Mouse (Mus musculus) lung, postnatal 0 days (tissue): ENCODE measurements at regions not wholly inside any gene's neighbourhood (a gene's known extent, or its start where the extent isn't known, plus 50 kb on each side); places are given as distances from the start of the nearest gene placed in this dataset.

Experiments used
- ATAC-seq: fragments of 200-750 bp; cut with Nextera tagmentation; 2 replicates; pipeline ENCODE4 v1.8.0; 2017; ENCODE audit warnings: moderate library complexity
- DNase-seq: peaks from one replicate; pipeline ENCODE4 v3.0.0-alpha.2; 2016; ENCODE audit warnings: low spot score
- H3K27ac ChIP-seq: fragments of 300-500 bp; sonication (generic); 2 replicates; pipeline ENCODE4 v1.5.1; 2014; ENCODE audit warnings: antibody characterized with exemption, mild to moderate bottlenecking, low read length, mixed read lengths
- H3K27me3 ChIP-seq: fragments of 300-500 bp; sonication (generic); replicated peaks from 2 replicates; pipeline ENCODE4 v1.6.1; 2014; ENCODE audit warnings: low read length, mixed read lengths; ENCODE audit not compliant: insufficient read depth
- H3K36me3 ChIP-seq: fragments of 300-500 bp; sonication (generic); 2 replicates; pipeline ENCODE4 v1.6.1; 2014; ENCODE audit warnings: low read length, mixed read lengths; ENCODE audit not compliant: insufficient read depth
- H3K4me1 ChIP-seq: fragments of 300-500 bp; sonication (generic); 2 replicates; pipeline ENCODE4 v1.6.1; 2014; ENCODE audit warnings: antibody characterized with exemption, low read depth, low read length, mixed read lengths; ENCODE audit not compliant: insufficient read depth
- H3K4me2 ChIP-seq: fragments of 300-500 bp; sonication (generic); replicated peaks from 2 replicates; pipeline ENCODE4 v1.6.1; 2014; ENCODE audit warnings: low read depth, mild to moderate bottlenecking, low read length, moderate library complexity, mixed read lengths
- H3K4me3 ChIP-seq: fragments of 300-500 bp; sonication (generic); 2 replicates; pipeline ENCODE4 v1.5.1; 2014; ENCODE audit warnings: low read depth, low read length
- H3K9ac ChIP-seq: fragments of 300-500 bp; sonication (generic); replicated peaks from 2 replicates; pipeline ENCODE4 v1.6.1; 2014; ENCODE audit warnings: low read depth, mild to moderate bottlenecking
- H3K9me3 ChIP-seq: fragments of 300-500 bp; sonication (generic); 2 replicates; pipeline ENCODE4 v1.6.1; 2016; ENCODE audit warnings: low read length, mixed read lengths
- CTCF ChIP-seq: IDR thresholded peaks from 2 replicates; pipeline ENCODE4 v1.5.1; 2016; ENCODE audit warnings: antibody characterized with exemption, mild to moderate bottlenecking
- EP300 ChIP-seq: IDR thresholded peaks from 2 replicates; pipeline ENCODE4 v1.6.1; 2016; ENCODE audit warnings: antibody characterized with exemption, mild to moderate bottlenecking, control low read depth
- WGBS: fragments of 180-500 bp; shearing (Covaris S2); extraction: QIAGEN DNeasy Blood & Tissue Kit; methylation state at CpG from one replicate; pipeline ENCODE4 v1.1.7; 2014; 5-methylcytosine and 5-hydroxymethylcytosine counted together

DNA sequence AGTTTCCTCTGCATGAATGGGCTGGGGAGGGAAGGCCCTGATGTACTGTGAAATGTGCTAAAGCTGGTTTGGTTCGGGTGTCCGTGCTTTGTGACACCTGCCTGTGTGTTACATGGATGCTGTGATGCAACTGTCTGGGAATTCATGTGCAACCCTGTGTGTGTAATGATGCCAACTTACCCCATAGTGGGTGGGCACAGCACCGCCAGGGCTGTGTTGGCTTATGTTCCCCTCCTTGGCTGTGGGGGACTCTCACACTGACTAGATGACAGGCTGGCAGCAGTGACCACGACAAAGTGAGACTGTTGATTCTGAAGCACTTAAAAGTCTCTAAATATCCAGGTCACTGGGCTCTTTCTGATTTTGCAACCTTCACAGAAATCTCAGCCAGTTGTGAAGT, 212.2 kb downstream of the En1 start:
- Histone ChIP-seq H3K4me1 (no peaks in the 10 kb centered on the region), H3K4me3 (no peak overlapping the region), H3K4me2 (no peak overlapping the region), H3K27ac (no peak overlapping the region), H3K36me3 (no peaks in the 10 kb centered on the region), H3K27me3 (no peaks in the 10 kb centered on the region), H3K9me3 (peaks cover 2% of the 10 kb centered on the region; the same call in 1 of the 2 replicates), H3K9ac (no peak overlapping the region)
- no peak for DNase-seq
- 54% methylated on average over 4 of the region's 4 CpGs for WGBS
- ATAC-seq = peak; percentile 21
- no peak for TF ChIP-seq EP300
- TF ChIP-seq CTCF = no peak

DNA sequence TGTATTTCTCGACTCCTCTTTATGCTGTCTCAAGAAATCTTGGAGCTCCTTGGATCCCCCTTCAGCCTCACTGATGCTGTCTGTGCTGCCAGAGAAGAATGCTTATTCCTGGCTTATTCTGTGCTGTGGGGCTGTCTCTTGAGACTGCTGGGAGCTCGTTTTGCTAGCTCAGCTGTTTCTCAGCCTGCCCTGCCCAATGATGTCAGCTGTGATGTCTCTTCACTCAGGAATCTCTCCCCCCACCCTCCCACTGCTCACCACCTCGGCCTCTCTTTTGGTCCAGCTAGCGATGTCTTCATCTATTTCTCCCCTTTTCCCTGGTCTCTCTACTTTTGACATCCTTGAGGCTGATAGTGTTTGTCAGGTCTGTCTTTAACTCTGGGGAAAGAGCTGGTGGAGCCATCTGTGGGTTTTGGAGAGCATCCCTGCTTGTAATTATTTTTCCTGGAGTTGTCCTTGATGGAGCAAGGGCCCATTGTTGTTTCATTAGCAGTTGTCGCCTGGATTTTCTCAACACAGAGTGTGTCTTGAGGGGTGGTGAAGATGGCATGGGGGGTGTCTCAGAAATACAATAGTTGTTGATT, 214.1 kb downstream of the En1 start:
- TF ChIP-seq CTCF = no peak
- no peak for TF ChIP-seq EP300
- Histone ChIP-seq H3K9ac (no peak overlapping the region), H3K4me3 (no peak overlapping the region), H3K36me3 (no peaks in the 10 kb centered on the region), H3K9me3 (no peaks in the 10 kb centered on the region), H3K4me2 (no peak overlapping the region), H3K27ac (no peak overlapping the region), H3K4me1 (no peaks in the 10 kb centered on the region), H3K27me3 (no peaks in the 10 kb centered on the region)
- no peak for DNase-seq
- 45% methylated on average over 5 of the region's 5 CpGs for WGBS
- no peak for ATAC-seq

DNA sequence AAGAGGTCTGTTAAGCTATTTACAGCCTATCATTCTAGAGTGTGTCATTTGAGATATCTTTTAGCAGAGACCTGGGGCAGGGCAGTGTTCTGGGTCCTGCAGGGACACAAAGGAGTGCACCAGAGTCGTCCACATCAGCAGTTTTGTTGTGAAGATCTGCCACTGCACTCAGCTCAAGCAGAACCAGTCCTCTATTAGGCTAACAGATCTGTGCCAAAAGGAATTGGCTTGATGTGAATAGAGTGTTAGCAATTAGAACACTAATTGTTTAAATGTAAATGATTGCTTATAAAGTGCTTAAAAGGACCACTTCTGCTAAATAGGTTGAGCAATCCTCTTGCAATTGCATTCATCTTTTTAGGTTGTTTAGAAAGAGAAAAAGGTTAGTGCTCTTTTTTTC, 215.3 kb downstream of the En1 start:
- no peak for ATAC-seq
- no peak overlapping the region for H3K27ac ChIP-seq
- TF ChIP-seq CTCF (no peak), EP300 (no peak)

DNA sequence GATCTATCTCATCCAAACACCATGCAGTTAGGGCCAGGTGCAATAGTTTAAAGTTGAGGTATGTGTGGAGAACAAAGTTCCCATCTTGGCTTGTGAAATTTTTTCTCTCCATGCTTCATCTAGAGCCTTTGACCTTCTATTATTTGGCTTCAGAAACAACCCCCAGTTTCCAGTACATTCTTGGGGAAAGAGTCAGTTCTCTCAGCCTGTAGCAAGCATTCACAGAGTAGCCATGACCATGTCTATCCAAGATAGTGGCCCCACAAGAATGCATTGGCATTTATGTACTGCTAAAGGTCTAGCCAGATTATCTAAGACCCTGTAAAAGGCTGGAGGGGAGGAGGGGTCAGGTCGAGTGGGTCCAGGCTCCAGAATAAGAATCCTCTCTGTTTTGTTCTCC, 229.8 kb downstream of the En1 start:
- ATAC-seq (no peak), DNase-seq (no peak)
- no peaks in the 10 kb centered on the region for H3K36me3 ChIP-seq
- TF ChIP-seq CTCF (no peak), EP300 (no peak)
- H3K27ac ChIP-seq = no peak overlapping the region
- 42% methylated on average over 1 of the region's 1 CpGs for WGBS
- no peak overlapping the region for H3K4me3 ChIP-seq
- H3K27me3 ChIP-seq = no peaks in the 10 kb centered on the region
- no peak overlapping the region for H3K9ac ChIP-seq
- H3K4me2 ChIP-seq = no peak overlapping the region
- no peaks in the 10 kb centered on the region for H3K9me3 ChIP-seq
- H3K4me1 ChIP-seq = no peaks in the 10 kb centered on the region

More for the DNA sequence above, 215.3 kb downstream of the En1 start:
- Histone ChIP-seq H3K9ac (no peak overlapping the region), H3K4me1 (no peaks in the 10 kb centered on the region), H3K4me2 (no peak overlapping the region), H3K4me3 (no peak overlapping the region), H3K27me3 (no peaks in the 10 kb centered on the region), H3K9me3 (no peaks in the 10 kb centered on the region), H3K36me3 (no peaks in the 10 kb centered on the region)
- DNase-seq = no peak
- WGBS = 29% methylated on average over 1 of the region's 1 CpGs

DNA sequence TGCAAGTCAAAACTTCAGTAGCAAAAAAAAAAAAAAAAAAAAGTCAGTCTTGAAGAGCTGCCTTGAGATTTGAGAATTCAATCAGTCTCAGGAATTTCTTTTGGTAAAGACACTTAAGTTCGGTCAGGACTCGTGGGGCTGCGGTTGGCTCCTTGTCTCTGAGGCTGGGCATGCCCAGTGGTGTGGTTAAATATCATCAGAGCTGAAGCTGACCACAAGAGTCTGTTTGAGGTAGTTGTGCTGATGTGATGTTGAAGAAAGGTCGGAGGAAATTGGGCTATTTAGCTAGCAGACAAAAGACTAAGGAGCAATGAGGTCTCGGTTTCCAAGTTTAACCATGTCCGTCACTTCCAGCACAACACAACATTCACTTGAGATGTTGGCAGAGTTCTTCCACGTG, 240.4 kb downstream of the En1 start:
- WGBS = 50% methylated on average over 7 of the region's 7 CpGs
- DNase-seq (no peak), ATAC-seq (no peak)
- Histone ChIP-seq H3K9ac (no peak overlapping the region), H3K9me3 (no peaks in the 10 kb centered on the region), H3K27me3 (no peaks in the 10 kb centered on the region), H3K4me3 (no peak overlapping the region), H3K36me3 (no peaks in the 10 kb centered on the region), H3K4me2 (no peak overlapping the region), H3K4me1 (no peaks in the 10 kb centered on the region), H3K27ac (no peak overlapping the region)
- TF ChIP-seq CTCF (no peak), EP300 (no peak)

DNA sequence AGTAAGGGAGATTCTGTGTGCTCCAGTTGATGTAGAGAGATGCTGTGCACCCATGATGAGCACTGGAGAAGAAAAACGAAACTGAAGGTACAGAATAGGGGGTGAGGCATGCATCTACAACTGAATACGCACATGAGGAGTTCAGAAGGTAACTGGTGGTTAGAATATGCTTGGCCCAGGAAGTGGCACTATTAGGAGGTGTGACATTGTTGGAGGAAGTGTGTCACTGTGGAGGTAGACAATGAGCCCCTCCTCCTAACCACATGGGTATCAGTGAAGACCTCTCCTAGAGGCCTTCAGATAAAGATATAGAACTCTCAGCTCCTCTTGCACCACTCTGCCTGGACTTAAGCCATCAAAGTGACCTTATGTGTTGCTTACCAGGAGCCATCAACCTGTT, 243.9 kb downstream of the En1 start:
- no peaks in the 10 kb centered on the region for H3K4me1 ChIP-seq
- no peaks in the 10 kb centered on the region for H3K9me3 ChIP-seq
- ATAC-seq (no peak), DNase-seq (no peak)
- no peaks in the 10 kb centered on the region for H3K36me3 ChIP-seq
- no peaks in the 10 kb centered on the region for H3K27me3 ChIP-seq
- no peak overlapping the region for H3K4me3 ChIP-seq
- no peak overlapping the region for H3K9ac ChIP-seq
- no peak overlapping the region for H3K4me2 ChIP-seq
- TF ChIP-seq EP300 = no peak
- no peak for TF ChIP-seq CTCF
- WGBS = 70% methylated on average over 2 of the region's 2 CpGs
- H3K27ac ChIP-seq = no peak overlapping the region
